Mouse (Mus musculus): ENCODE data around the gene Gm21663. TPM values are rescaled to one million over a fixed set of nuclear protein-coding genes. Genes with fewer than 3 reads are reported as not detected.

Gene Gm21663
- polyA plus RNA-seq, 1 experiment from 2014 or later = not detected

Other genes starting within 250 kb of the Gm21663 start
- 10.5 and 10.9 TPM in 2 replicates for gene Xrcc2, start 236.6 kb downstream of the Gm21663 start, polyA plus RNA-seq (2015; fragmentation: Nextera tagmentation; extraction: Ambion mirVana)
- 5.2 and 5.3 TPM in 2 replicates for gene Actr3b, start 182.4 kb downstream of the Gm21663 start, polyA plus RNA-seq (2015; fragmentation: Nextera tagmentation; extraction: Ambion mirVana)
- gene Gm21671, start 12.0 kb upstream of the Gm21663 start, polyA plus RNA-seq (2015; fragmentation: Nextera tagmentation; extraction: Ambion mirVana) = not detected in 2 replicates
- 0.12 TPM in 1 of 2 replicates, not detected in the other for gene Gm21680, start 30.3 kb upstream of the Gm21663 start, polyA plus RNA-seq (2015; fragmentation: Nextera tagmentation; extraction: Ambion mirVana)
- 0.08 TPM in 1 of 2 replicates, not detected in the other for gene Gm21698, start 46.3 kb upstream of the Gm21663 start, polyA plus RNA-seq (2015; fragmentation: Nextera tagmentation; extraction: Ambion mirVana)
- gene Gm1979, start 62.4 kb upstream of the Gm21663 start, polyA plus RNA-seq (2015; fragmentation: Nextera tagmentation; extraction: Ambion mirVana) = 0.19 TPM in 1 of 2 replicates, not detected in the other
- gene Gm5862, start 80.5 kb upstream of the Gm21663 start, polyA plus RNA-seq (2015; fragmentation: Nextera tagmentation; extraction: Ambion mirVana) = not detected in 2 replicates
- gene Speer4a, start 97.2 kb upstream of the Gm21663 start, polyA plus RNA-seq (2015; fragmentation: Nextera tagmentation; extraction: Ambion mirVana) = not detected in 2 replicates
- gene Gm7347, start 116.2 kb upstream of the Gm21663 start, polyA plus RNA-seq (2015; fragmentation: Nextera tagmentation; extraction: Ambion mirVana) = 0.06 TPM in 1 of 2 replicates, not detected in the other
- 0.06 TPM in 1 of 2 replicates, not detected in the other for gene Gm10471, start 146.9 kb upstream of the Gm21663 start, polyA plus RNA-seq (2015; fragmentation: Nextera tagmentation; extraction: Ambion mirVana)
- not detected in 2 replicates for gene 5031410I06Rik, start 163.0 kb upstream of the Gm21663 start, polyA plus RNA-seq (2015; fragmentation: Nextera tagmentation; extraction: Ambion mirVana)
- gene Gm10220, start 179.0 kb upstream of the Gm21663 start, polyA plus RNA-seq (2015; fragmentation: Nextera tagmentation; extraction: Ambion mirVana) = not detected in 2 replicates